11 mouse cellular contexts compared by ENCODE assay signal in genomic region chr16:22577656-22578055, GRCm38 (mm10).
DNase-seq lines count a peak whose midpoint lies in the region; ATAC-seq and TF ChIP-seq lines count a peak whose summit lies in the region.
"Had no signal": no experiment of that assay in that cellular context is flagged by ENCODE, and none has a peak within 500 bp of the region (broad histone marks: within the 10 kb centered on the region; RNA-seq: fewer than 3 reads in every experiment).

No protein-coding gene starts in this region.

- H3K4me3 ChIP-seq in forebrain, postnatal 0 days (ENCODE audit: low read depth, low read length), result no peak overlapping the region
- no peak overlapping the region for H3K4me3 ChIP-seq in forebrain, embryonic 13.5 days

- H3K4me2 ChIP-seq in forebrain, postnatal 0 days (ENCODE audit: low read depth), result no peak overlapping the region
- H3K4me2 ChIP-seq in forebrain, embryonic 13.5 days, result no peak overlapping the region

- H3K36me3 ChIP-seq in forebrain, postnatal 0 days (ENCODE audit: insufficient read depth), result no peaks in the 10 kb centered on the region
- H3K36me3 ChIP-seq in forebrain, embryonic 13.5 days (ENCODE audit: poor library complexity, severe bottlenecking), result no peaks in the 10 kb centered on the region
- H3K36me3 ChIP-seq in splenic B cell, adult 2 months (ENCODE audit: control insufficient read depth, insufficient read depth, low read length, poor library complexity, severe bottlenecking), result no peaks in the 10 kb centered on the region

- no peaks in the 10 kb centered on the region for H3K27me3 ChIP-seq in forebrain, postnatal 0 days (ENCODE audit: insufficient read depth, low read length)
- peaks cover 9% of the 10 kb centered on the region for H3K27me3 ChIP-seq in forebrain, embryonic 13.5 days
- no peaks in the 10 kb centered on the region for H3K27me3 ChIP-seq in splenic B cell, adult 2 months (ENCODE audit: control insufficient read depth, insufficient read depth, low read length, poor library complexity, severe bottlenecking)

- ATAC-seq in forebrain, postnatal 0 days, result peak; percentile 65; the same call in 1 of the 2 replicates
- ATAC-seq in forebrain, embryonic 13.5 days, result no peak

- TF ChIP-seq CTCF in forebrain, postnatal 0 days (IDR thresholded peaks at IDR 0.05; ENCODE audit: low read depth), result peak; percentile 81

- no peaks in the 10 kb centered on the region for H3K9me3 ChIP-seq in forebrain, postnatal 0 days (ENCODE audit: low read length)
- H3K9me3 ChIP-seq in forebrain, embryonic 13.5 days (replicated peaks), result no peaks in the 10 kb centered on the region

- no peak overlapping the region for H3K27ac ChIP-seq in forebrain, postnatal 0 days (ENCODE audit: low read depth, low read length)
- no peak overlapping the region for H3K27ac ChIP-seq in forebrain, embryonic 13.5 days

- 0 out of 2 replicates have a peak, but pooled peaks cover 4% of the 10 kb centered on the region for H3K4me1 ChIP-seq in forebrain, postnatal 0 days (ENCODE audit: insufficient read depth)
- H3K4me1 ChIP-seq in forebrain, embryonic 13.5 days, result peaks cover 10% of the 10 kb centered on the region

- 55% methylated on average over 8 of the region's 8 CpGs for WGBS in forebrain, postnatal 0 days
- 56% methylated on average over 8 of the region's 8 CpGs for WGBS in forebrain, embryonic 13.5 days

- peak; percentile 69 for DNase-seq in forebrain, postnatal 0 days
- peak; percentile 31 to 40 for DNase-seq in kidney, postnatal 4 days
- DNase-seq in kidney, adult 11 months, result no peak
- peak; percentile 67 to 70 for DNase-seq in right cerebral cortex, postnatal 10 days (ENCODE audit: low spot score in 2 of 2)
- DNase-seq in right cerebral cortex, postnatal 25 days, result no peak
- peak; percentile 6 for DNase-seq in splenic B cell, adult 2 months (ENCODE audit: low read depth, low spot score)
- DNase-seq in testis, postnatal 10 days (ENCODE audit: low spot score), result no peak
- DNase-seq: cerebellum, postnatal 36 days; gastrocnemius, postnatal 36 days; layer of hippocampus, postnatal 36 days had no signal

- no peak overlapping the region for H3K9ac ChIP-seq in forebrain, postnatal 0 days
- no peak overlapping the region for H3K9ac ChIP-seq in forebrain, embryonic 13.5 days

Comparison
In these comparisons a context has a peak if more than half of its experiments do, and no peak if none do; other contexts are left out.
1. DNase-seq: peak in forebrain, postnatal 0 days (single experiment), kidney, postnatal 4 days (2 of 2), right cerebral cortex, postnatal 10 days (2 of 2) and splenic B cell, adult 2 months (single experiment); none in kidney, adult 11 months (single experiment), right cerebral cortex, postnatal 25 days (single experiment) and testis, postnatal 10 days (single experiment).